Mouse (Mus musculus) limb, embryonic 12.5 days (tissue): ENCODE measurements at regions not wholly inside any gene's neighbourhood (a gene's known extent, or its start where the extent isn't known, plus 50 kb on each side); places are given as distances from the start of the nearest gene placed in this dataset.

Experiments used
- ATAC-seq: fragments of 200-750 bp; cut with Nextera tagmentation; 2 replicates; pipeline ENCODE4 v1.8.0; 2017; ENCODE audit warnings: low read depth, moderate TSS enrichment; ENCODE audit not compliant: insufficient number of reproducible peaks, insufficient read depth, low FRiP score, low TSS enrichment
- H3K27ac ChIP-seq: fragments of 300-500 bp; sonication (generic); 2 replicates; pipeline ENCODE4 v1.5.1; 2016; ENCODE audit warnings: mild to moderate bottlenecking, moderate library complexity
- H3K27me3 ChIP-seq: fragments of 300-500 bp; sonication (generic); 2 replicates; pipeline ENCODE4 v1.6.1; 2016; ENCODE audit warnings: mild to moderate bottlenecking, moderate library complexity
- H3K36me3 ChIP-seq: fragments of 300-500 bp; sonication (generic); 2 replicates; pipeline ENCODE4 v1.6.1; 2016; ENCODE audit warnings: mild to moderate bottlenecking, moderate library complexity
- H3K4me1 ChIP-seq: fragments of 300-500 bp; sonication (generic); replicated peaks from 2 replicates; pipeline ENCODE4 v1.6.1; 2016
- H3K4me2 ChIP-seq: fragments of 300-500 bp; sonication (generic); 2 replicates; pipeline ENCODE4 v1.6.1; 2016; ENCODE audit warnings: mild to moderate bottlenecking, moderate library complexity
- H3K4me3 ChIP-seq: fragments of 300-500 bp; sonication (generic); replicated peaks from 2 replicates; pipeline ENCODE4 v1.5.1; 2016; ENCODE audit warnings: mild to moderate bottlenecking
- H3K9ac ChIP-seq: fragments of 300-500 bp; sonication (generic); replicated peaks from 2 replicates; pipeline ENCODE4 v1.6.1; 2016; ENCODE audit warnings: mild to moderate bottlenecking, moderate library complexity
- H3K9me3 ChIP-seq: fragments of 300-500 bp; sonication (generic); 2 replicates; pipeline ENCODE4 v1.6.1; 2016; ENCODE audit warnings: mild to moderate bottlenecking, moderate library complexity
- WGBS: fragments of 180-500 bp; shearing (Covaris S2); methylation state at CpG from one replicate; pipeline ENCODE4 v1.1.7; 2016; 5-methylcytosine and 5-hydroxymethylcytosine counted together

- Histone ChIP-seq H3K27ac (no peak overlapping the region), H3K4me1 (no peaks in the 10 kb centered on the region), H3K4me3 (no peak overlapping the region), H3K4me2 (no peak overlapping the region), H3K36me3 (no peaks in the 10 kb centered on the region), H3K9ac (no peak overlapping the region), H3K27me3 (no peaks in the 10 kb centered on the region), H3K9me3 (no peaks in the 10 kb centered on the region)
- no peak for ATAC-seq
- WGBS: 79% methylated on average over 5 of the region's 5 CpGs
Observed at GRCm38 (mm10) chr10:109607121-109607520, 596.3 kb upstream of the Syt1 start.

DNA sequence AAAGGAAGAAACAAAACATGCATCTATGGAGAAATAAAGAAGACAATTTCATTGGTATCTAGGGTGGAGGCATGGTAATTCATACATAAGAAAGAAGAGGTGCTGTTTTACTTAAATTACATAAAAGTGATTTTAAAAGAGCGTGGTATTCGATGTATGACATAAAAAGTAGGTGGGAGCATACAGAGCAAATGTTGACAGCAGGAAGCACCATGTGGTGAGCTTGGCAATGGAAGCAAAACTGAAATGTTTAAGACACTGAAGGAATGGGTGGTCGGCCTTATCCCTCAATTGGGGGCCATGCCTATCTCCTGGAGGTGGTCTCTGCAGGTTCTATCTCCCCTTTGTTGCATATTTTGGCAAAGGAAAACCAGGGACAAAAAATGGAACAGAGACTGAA lies 592.5 kb upstream of the Syt1 start:
- H3K27ac ChIP-seq: no peak overlapping the region
- 87% methylated on average over 3 of the region's 3 CpGs for WGBS

DNA sequence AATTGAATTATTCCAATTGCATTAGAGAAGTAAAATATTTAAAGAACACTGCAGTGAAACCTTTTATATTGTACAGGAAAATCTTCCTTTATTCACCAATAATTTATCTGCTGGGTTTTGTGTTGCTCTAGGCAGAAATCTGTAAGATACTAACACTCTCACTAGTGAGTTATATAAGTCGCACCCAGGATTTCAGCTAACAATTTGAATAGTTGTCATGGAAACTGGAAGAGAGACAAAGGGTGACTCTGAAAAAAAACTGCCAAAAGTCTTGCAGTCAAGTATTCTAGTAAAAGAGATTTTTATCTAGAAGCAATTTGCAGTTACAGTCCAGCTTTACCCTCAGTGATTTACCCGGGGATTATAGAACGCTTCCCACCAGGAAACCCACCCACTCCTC lies 587.8 kb upstream of the Syt1 start:
- no peaks in the 10 kb centered on the region for H3K4me1 ChIP-seq
- WGBS: 82% methylated on average over 3 of the region's 3 CpGs
- no peak for ATAC-seq

More for the DNA sequence above, 592.5 kb upstream of the Syt1 start:
- Histone ChIP-seq H3K9me3 (no peaks in the 10 kb centered on the region), H3K4me1 (no peaks in the 10 kb centered on the region), H3K4me2 (no peak overlapping the region), H3K36me3 (no peaks in the 10 kb centered on the region), H3K27me3 (no peaks in the 10 kb centered on the region), H3K9ac (no peak overlapping the region), H3K4me3 (no peak overlapping the region)
- ATAC-seq: no peak

DNA sequence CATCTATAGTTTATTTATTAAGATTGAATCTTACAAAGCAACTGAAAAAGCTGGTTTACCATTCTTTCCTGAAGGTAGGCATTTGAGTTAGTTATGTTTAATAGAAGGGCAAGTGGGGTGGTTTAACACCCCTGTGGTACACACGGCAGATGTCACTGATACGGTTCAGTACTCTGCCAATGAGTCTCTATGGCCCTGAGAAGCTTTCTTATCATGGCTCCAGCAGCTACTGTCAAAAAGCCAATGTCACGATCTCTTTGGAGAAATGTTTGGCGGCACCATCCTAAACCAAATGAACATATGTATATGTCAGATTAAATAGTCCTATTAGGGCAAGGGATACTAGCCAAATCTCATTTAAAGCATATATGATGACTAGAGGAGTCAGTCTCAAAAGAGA lies 562.4 kb upstream of the Syt1 start:
- 90% methylated on average over 4 of the region's 4 CpGs for WGBS
- H3K9me3 ChIP-seq: no peaks in the 10 kb centered on the region
- no peaks in the 10 kb centered on the region for H3K27me3 ChIP-seq
- no peak overlapping the region for H3K4me2 ChIP-seq
- no peak overlapping the region for H3K4me3 ChIP-seq
- no peak overlapping the region for H3K9ac ChIP-seq
- H3K27ac ChIP-seq: no peak overlapping the region
- ATAC-seq: no peak
- no peaks in the 10 kb centered on the region for H3K36me3 ChIP-seq
- H3K4me1 ChIP-seq: no peaks in the 10 kb centered on the region

More for the DNA sequence above, 587.8 kb upstream of the Syt1 start:
- H3K4me2 ChIP-seq: no peak overlapping the region
- no peaks in the 10 kb centered on the region for H3K36me3 ChIP-seq
- no peaks in the 10 kb centered on the region for H3K9me3 ChIP-seq
- H3K27me3 ChIP-seq: no peaks in the 10 kb centered on the region
- no peak overlapping the region for H3K27ac ChIP-seq
- no peak overlapping the region for H3K4me3 ChIP-seq
- H3K9ac ChIP-seq: no peak overlapping the region

- Histone ChIP-seq H3K27me3 (no peaks in the 10 kb centered on the region), H3K27ac (no peak overlapping the region), H3K4me1 (no peaks in the 10 kb centered on the region), H3K9ac (no peak overlapping the region), H3K4me2 (no peak overlapping the region), H3K9me3 (no peaks in the 10 kb centered on the region), H3K4me3 (no peak overlapping the region), H3K36me3 (no peaks in the 10 kb centered on the region)
- no peak for ATAC-seq
- WGBS: 93% methylated on average over 2 of the region's 2 CpGs
Observed at GRCm38 (mm10) chr10:109569798-109570197, 559.0 kb upstream of the Syt1 start.

DNA sequence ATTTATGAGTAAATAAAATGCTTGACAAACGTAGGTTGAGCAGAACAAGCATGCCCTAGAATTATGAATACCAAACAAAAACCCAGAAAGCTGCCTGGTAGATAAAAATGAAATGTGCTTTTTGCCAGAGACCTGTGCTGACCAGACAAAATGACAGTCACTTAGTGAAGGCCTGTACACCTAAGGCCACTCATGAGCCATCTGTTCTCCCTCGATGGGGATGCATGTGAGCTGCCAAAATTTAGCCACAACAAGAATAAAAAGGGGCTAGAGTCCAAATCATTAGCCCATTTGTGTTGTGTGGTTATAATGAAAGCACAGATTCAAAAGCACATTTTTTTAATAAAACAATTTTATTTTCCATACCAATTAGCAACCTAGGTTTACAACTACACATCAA lies 555.9 kb upstream of the Syt1 start:
- H3K9me3 ChIP-seq: no peaks in the 10 kb centered on the region
- WGBS: 72% methylated on average over 2 of the region's 2 CpGs

GRCm38 (mm10) chr10:109561638-109562037 lies 550.9 kb upstream of the Syt1 start:
- no peak overlapping the region for H3K4me2 ChIP-seq
- no peaks in the 10 kb centered on the region for H3K4me1 ChIP-seq
- H3K27ac ChIP-seq: no peak overlapping the region
- H3K36me3 ChIP-seq: no peaks in the 10 kb centered on the region
- no peaks in the 10 kb centered on the region for H3K9me3 ChIP-seq
- no peak for ATAC-seq
- H3K9ac ChIP-seq: no peak overlapping the region
- WGBS: 72% methylated on average over 2 of the region's 2 CpGs
- H3K4me3 ChIP-seq: no peak overlapping the region
- no peaks in the 10 kb centered on the region for H3K27me3 ChIP-seq

More for the DNA sequence above, 555.9 kb upstream of the Syt1 start:
- Histone ChIP-seq H3K27ac (no peak overlapping the region), H3K9ac (no peak overlapping the region), H3K4me1 (no peaks in the 10 kb centered on the region), H3K4me3 (no peak overlapping the region), H3K27me3 (no peaks in the 10 kb centered on the region), H3K4me2 (no peak overlapping the region), H3K36me3 (no peaks in the 10 kb centered on the region)
- ATAC-seq: no peak

DNA sequence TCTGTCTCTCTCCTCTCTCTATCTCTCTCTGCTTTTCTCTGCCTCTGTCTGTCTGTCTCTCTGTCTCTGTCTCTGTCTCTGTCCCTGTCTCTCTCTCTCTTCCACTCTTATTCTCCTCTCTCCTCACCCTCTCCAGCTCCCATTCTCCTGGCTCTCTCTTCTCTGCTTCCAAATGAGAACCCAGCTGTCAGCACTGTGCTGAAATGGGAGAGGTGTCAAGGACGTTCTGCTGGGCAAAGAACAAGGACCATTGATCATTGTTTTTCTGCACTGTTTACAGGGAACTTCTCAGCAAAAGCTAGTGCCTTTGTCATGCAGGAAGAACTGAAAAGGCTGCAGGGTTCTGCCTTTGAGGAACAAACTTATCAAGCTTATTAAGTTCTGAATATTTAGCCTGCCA lies 550.3 kb upstream of the Syt1 start:
- Histone ChIP-seq H3K36me3 (no peaks in the 10 kb centered on the region), H3K4me1 (no peaks in the 10 kb centered on the region), H3K4me2 (no peak overlapping the region), H3K9me3 (no peaks in the 10 kb centered on the region), H3K27ac (no peak overlapping the region), H3K4me3 (no peak overlapping the region), H3K27me3 (no peaks in the 10 kb centered on the region), H3K9ac (no peak overlapping the region)
- no peak for ATAC-seq
- WGBS: 35% methylated on average over 1 of the region's 1 CpGs

DNA sequence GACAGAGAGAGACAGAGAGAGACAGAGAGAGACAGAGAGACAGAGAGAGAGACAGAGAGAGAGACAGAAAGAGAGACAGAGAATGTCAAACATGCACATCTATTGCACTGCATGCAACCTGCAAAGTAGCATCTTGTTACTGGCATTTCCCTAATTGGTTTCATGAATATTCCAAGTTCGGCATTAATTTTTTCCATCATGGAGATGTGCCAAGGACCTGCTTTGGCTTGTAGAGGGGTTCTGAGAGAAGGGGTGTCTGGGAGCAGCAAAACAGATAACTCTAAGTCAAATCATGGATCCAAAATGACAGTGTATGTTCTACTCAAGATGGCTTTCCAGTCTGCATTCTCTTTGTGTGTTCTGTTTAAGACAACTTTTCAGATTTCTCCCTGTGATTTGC lies 532.5 kb upstream of the Syt1 start:
- H3K9ac ChIP-seq: no peak overlapping the region
- no peak for ATAC-seq
- no peaks in the 10 kb centered on the region for H3K9me3 ChIP-seq
- H3K4me2 ChIP-seq: no peak overlapping the region
- no peaks in the 10 kb centered on the region for H3K36me3 ChIP-seq
- no peak overlapping the region for H3K27ac ChIP-seq
- H3K27me3 ChIP-seq: no peaks in the 10 kb centered on the region
- no peak overlapping the region for H3K4me3 ChIP-seq
- WGBS: 84% methylated on average over 1 of the region's 1 CpGs
- H3K4me1 ChIP-seq: no peaks in the 10 kb centered on the region

DNA sequence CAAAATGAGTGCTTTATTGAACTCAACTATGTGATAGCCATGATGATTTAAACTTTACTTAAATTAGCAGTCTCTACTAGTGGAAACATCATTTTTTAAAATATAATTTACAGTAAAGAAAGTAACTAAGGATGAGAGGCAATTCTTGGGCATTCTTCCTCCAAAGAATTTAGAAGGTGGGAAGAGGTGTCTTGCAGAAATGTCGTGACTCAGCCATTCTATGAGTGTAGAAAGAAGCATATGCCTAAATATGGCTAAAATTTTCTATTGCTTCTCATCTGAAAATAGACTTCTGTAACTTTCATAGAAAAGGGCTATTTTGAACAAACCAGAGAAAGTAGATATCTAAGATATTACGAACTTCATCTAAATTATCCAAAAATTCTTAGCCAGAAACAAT lies 529.4 kb upstream of the Syt1 start:
- WGBS: 87% methylated on average over 2 of the region's 2 CpGs

DNA sequence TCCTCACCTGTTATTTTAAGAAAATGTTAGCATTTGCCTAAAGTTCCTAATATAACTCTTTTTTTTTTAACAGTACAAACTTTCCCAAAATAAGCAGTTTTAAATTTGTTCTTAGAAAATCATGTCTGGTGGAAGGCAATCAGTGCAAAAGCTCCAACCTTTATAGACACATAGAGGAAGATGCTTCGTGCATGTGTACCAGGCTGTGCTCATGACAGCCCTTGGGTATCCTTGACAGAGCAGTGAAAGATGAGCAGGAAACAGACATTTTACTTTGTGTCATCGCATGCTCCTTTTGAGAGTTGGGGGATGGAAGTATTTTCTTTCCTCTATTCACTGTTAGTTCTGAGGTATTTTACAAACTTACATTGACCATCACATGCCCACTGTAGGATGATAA lies 517.3 kb upstream of the Syt1 start:
- no peak overlapping the region for H3K27ac ChIP-seq
- H3K4me1 ChIP-seq: no peaks in the 10 kb centered on the region
- no peak overlapping the region for H3K4me3 ChIP-seq
- H3K4me2 ChIP-seq: no peak overlapping the region
- no peaks in the 10 kb centered on the region for H3K36me3 ChIP-seq
- no peaks in the 10 kb centered on the region for H3K27me3 ChIP-seq
- no peak overlapping the region for H3K9ac ChIP-seq
- ATAC-seq: no peak
- 83% methylated on average over 2 of the region's 2 CpGs for WGBS
- H3K9me3 ChIP-seq: no peaks in the 10 kb centered on the region

More for the DNA sequence above, 529.4 kb upstream of the Syt1 start:
- no peak overlapping the region for H3K4me2 ChIP-seq
- no peaks in the 10 kb centered on the region for H3K4me1 ChIP-seq
- no peak for ATAC-seq
- H3K36me3 ChIP-seq: no peaks in the 10 kb centered on the region
- no peak overlapping the region for H3K27ac ChIP-seq
- no peak overlapping the region for H3K9ac ChIP-seq
- no peak overlapping the region for H3K4me3 ChIP-seq
- H3K27me3 ChIP-seq: no peaks in the 10 kb centered on the region
- no peaks in the 10 kb centered on the region for H3K9me3 ChIP-seq

DNA sequence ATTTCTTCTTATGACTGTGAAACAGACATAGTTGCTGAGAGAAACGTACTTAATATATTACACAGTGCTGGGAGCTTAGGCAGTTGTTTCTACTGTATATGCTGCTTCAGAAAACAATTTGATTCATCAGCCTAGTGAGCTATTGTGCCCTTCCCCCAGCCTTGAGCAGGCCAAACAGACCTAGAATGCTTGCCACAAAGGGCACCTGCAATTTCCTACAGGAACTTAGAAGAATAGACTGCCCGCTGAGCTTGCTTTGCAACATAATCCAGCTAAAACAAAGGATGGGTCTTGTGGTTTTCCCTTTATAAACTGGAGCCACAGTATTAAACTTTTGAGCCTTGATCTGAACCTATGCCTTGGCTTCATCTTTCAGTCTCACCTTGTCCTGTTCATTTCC lies 510.9 kb upstream of the Syt1 start:
- WGBS: 40% methylated on average over 2 of the region's 2 CpGs
- no peak overlapping the region for H3K9ac ChIP-seq

More for the DNA sequence above, 510.9 kb upstream of the Syt1 start:
- Histone ChIP-seq H3K4me2 (no peak overlapping the region), H3K27ac (no peak overlapping the region), H3K9me3 (no peaks in the 10 kb centered on the region), H3K4me1 (no peaks in the 10 kb centered on the region), H3K4me3 (no peak overlapping the region), H3K36me3 (no peaks in the 10 kb centered on the region), H3K27me3 (no peaks in the 10 kb centered on the region)
- ATAC-seq: no peak
